Mouse (Mus musculus): ENCODE measurements around the gene Pip5k1b.
"Not testable (repeated sequence)": the region's sequence is repeated elsewhere in the genome, so short reads cannot be mapped to it uniquely, and the experiment has no call there.

Pip5k1b gene

GRCm38 (mm10) chr19:24555466-24555903 is at the start of gene Pip5k1b:
TSS of gene Pip5k1b (minus strand) at chr19:24555872.
- peak; percentile 72 to 75 for DNase-seq

DNA sequence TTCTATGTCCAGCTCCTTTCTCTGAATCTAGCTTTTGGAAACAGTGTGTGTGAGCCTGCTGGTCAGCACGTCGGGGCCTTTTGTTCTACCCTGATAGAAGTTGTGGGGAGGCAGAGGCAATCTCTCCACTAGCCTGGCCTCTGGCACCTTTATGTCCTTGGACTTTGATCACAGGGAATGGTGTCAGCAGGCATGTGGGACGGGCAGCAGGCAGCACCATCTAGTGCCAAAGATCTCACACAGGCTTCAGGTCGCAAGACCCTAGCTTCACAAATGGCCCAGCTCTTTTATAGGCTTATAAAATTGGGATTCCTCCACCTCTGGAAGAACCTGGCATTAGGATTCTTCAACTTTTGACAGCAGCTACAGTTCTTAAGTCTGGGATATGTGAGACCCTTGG is 48.4 kb upstream of the Pip5k1b start:
- DNase-seq: peak in 1 of 2 experiments; percentile 16

DNA sequence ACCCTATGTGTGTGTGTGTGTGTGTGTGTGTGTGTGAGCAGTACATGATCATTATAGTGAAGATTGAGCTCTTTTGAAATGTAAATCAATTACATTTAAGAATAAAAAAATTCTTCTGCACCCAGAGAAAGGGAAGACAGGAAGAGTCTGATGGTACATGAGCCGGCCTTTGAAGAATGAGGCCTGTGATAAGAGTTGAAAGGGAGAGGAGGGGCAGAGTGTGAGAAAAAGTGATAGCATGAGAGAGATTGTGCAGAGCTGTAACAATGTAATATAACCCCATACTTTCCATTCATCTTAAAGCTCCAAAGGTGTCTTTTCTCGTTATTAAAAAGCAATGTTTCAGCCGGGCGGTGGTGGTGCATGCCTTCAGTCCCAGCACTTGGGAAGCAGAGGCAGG is 47.8 kb upstream of the Pip5k1b start:
- no peak for DNase-seq

DNA sequence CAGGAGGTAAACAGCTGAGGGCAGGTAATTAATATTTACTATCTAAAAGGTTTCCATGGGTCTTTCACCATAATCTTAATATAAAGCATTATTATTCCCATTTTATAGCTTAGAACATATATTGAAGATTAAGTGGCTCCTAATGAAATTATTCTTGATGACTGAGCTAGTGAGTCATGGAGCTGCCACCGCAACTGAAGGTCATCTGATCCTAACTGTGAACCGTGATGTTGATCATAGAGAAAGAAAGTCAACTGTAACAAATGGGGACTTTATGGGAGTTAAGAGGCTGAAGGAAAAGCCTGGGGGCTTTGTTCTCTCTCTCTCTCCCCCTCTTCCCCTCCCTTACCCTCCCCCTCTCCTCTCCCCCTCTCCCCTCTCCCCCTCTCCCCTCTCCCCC is 31.1 kb upstream of the Pip5k1b start:
- no peak for DNase-seq

DNA sequence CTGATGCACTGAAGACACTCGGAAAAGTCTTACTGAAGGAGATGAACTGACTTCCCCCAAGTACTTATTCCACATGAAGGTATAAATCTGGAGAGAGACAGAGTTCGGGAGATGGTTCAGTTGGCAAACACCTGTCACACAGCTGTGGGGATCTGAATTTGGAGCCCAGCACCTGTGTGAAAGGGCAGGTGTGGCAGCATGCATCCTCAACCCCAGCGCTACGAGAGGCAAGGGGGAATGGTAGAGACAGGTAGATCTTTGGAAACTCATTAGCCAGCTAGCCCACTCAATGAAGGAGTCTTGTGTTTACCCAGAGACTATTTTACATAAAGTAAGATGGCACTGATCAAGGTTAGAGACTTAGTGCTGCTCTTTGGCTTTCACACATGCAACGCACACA is 29.5 kb upstream of the Pip5k1b start:
- DNase-seq: no peak

- no peak for DNase-seq
These were observed 28.3 kb upstream of the Pip5k1b start for GRCm38 (mm10) chr19:24583956-24584355.

DNA sequence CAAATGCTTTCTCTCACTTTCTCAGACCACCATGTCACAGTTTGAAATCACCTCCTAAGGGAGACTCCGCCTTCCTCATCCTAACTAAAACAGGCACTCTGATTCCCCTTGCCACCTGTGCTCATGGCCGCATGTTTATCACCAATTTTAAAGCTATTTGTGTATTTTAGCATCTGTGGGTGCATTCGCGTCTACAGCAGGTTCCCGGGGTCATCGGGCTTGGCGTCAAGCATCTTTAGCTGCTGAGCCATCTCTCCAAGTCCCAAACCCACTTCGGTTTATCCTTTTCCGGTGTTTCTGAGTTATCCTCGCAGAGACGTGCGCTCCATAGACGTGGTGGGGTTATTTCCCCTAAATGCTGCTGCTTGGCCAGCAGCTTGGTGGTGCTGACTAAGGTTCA is 20.5 kb upstream of the Pip5k1b start:
- DNase-seq: no peak

DNA sequence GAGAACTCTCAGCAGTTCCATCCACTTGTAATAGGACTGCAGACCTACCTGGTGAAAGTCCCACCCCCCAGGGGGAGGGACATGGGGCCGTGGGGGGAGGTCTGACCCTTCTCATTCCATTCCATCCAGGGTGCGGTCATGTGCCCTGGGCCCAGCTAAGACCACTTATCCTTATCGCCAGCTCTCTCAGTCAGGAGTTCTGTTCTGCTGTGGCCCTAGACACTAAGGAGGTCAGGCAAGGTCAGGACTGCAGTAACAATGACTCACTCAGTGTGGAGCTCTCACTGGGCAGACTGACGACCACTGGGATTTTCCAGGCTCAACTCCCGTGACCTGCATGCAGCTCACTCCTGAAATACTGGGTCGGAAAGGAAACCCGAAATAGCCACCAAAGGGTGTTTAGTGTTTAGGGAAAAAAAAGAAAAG is 16.1 kb upstream of the Pip5k1b start:
- no peak for DNase-seq

DNA sequence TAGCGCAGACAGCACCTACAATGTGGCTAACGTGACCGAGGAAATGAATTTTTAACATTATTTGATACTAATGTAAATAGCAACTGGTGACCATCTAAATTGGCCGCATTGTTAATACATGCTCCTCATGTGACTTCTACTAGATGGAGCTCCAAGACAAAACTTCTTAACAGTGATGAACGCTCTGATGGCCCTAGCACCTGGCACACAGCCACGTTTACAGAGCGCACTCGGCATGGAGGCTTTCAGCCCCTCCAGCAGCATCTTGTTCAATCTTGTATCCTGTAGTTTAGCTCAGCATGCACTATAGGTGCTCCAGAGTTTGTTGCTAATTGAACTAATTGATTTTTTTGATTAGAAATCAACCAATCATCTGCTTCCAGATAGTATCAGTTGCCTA is 15.3 kb upstream of the Pip5k1b start:
- DNase-seq: peak in 1 of 2 experiments; percentile 26

DNA sequence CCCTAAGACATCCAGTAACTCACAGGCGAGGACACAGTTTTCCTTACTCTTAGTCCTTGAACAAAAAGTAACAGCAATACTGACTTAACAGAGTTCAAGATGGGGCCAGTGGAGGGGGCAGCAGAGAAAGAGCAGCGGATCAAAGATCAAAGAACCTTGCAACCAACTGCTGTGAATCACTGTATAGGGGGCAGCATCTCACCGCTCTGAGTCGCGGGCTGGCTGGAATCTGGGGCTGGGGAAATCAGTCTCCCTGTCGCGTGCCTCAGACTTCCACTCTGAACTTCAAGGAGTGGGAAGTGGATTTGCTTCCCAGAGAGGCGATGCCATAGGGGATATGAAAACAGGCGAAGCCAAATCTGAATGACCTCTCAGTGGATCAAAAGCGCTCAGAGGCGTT is 1.8 kb upstream of the Pip5k1b start:
- peak in 1 of 2 experiments; percentile 30 for DNase-seq

- DNase-seq: peak in 1 of 2 experiments; percentile 28
These were observed 904 bp upstream of the Pip5k1b start for GRCm38 (mm10) chr19:24556585-24556966.

- DNase-seq: peak; percentile 81
These were observed 372 bp upstream of the Pip5k1b start for GRCm38 (mm10) chr19:24555904-24556584.

DNA sequence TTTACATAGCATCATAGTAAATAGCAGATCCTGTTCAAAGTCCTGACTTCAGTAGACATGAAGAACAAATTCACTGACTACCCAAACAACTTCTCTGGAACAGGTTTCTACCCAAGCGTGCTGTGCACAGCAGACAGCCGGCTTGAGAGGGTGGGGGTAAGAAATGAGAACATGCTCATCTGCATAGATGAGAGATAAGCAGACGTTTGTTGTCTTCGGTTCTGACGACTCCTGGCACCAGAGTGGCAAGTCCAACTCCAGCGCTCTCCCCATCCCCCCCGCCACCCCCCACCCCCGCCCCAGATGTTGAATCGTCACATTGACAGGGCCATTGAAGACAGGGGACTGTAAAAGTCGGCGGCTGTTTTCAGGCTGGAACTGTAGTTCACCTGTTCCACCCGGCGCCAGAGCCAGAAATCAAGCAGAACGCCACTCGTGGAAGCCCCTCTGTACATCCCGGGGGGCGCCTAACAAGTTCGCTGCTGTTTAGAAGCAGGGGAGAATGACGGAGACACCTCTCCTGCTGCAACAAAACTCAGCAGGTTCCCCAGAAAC is 684 bp downstream of the Pip5k1b start:
- DNase-seq: peak in 1 of 2 experiments; percentile 15

GRCm38 (mm10) chr19:24554425-24554824 is 1.2 kb downstream of the Pip5k1b start:
- no peak for DNase-seq

GRCm38 (mm10) chr19:24553291-24554075 is 2.2 kb downstream of the Pip5k1b start:
- DNase-seq: no peak

- DNase-seq: not testable (repeated sequence)
These were observed 3.0 kb downstream of the Pip5k1b start for GRCm38 (mm10) chr19:24552641-24553040.

- no peak for DNase-seq
These were observed 4.3 kb downstream of the Pip5k1b start for GRCm38 (mm10) chr19:24551196-24551954.

- DNase-seq: no peak
These were observed 4.9 kb downstream of the Pip5k1b start for GRCm38 (mm10) chr19:24550778-24551177.

GRCm38 (mm10) chr19:24550016-24550415 is 5.7 kb downstream of the Pip5k1b start:
- no peak for DNase-seq

- DNase-seq: no peak
These were observed 7.3 kb downstream of the Pip5k1b start for GRCm38 (mm10) chr19:24548337-24548736.

GRCm38 (mm10) chr19:24546153-24546552 is 9.5 kb downstream of the Pip5k1b start:
- no peak for DNase-seq

DNA sequence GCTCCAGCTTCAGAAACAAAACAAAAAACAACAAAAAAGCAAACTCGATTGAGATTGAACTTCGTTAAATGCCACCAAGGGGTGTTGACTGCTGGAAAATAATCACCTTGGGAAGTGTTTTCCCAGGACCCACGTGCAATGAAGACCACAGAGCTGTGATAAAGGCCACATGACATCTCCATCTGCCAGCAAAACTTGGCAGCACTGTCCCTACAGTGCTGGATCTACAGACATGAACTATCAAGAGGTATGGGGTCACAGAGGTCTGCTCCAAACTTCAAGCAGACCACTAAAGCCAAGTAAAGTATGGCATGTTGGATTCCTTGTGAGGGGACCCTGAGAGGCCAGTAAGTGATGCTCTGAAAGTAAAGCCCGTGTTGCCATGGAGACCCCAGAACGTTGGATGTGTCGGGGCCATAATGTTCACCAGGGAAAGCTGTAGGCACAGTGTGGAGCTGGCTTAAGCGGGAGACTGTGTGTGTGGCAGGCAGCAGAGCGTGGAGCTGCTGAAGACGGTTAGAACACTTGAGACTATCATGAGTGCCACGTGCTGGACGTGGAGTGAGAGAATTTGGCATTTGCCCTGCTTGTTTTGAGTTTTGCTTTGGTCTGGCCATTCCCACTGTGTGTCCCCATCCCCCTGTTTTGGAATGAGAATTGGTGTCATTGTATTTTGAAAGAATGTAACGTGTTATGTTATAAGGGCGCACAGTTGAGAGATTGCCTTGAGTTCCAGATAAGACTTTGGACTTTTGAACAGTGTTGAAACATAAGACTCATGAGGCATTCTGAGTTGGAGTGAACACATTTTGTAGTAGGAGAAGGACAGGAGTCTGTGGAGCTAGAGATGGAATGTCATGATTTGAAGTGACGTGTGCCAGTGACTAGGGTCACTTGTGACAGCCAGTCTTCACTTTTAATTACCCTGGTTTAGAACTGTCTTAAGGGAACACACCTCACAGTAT is 12.0 kb downstream of the Pip5k1b start:
- DNase-seq: peak in 1 of 2 experiments; percentile 43
